Mouse (Mus musculus) erythroid progenitor cell, adult 5-6 weeks (primary cell): ENCODE data around the gene Gm11011. TPM values are rescaled to one million over a fixed set of nuclear protein-coding genes. Genes with fewer than 3 reads are reported as not detected.
"Not testable (repeated sequence)": the region's sequence is repeated elsewhere in the genome, so short reads cannot be mapped to it uniquely, and the experiment has no call there.

Experiments used
- ATAC-seq: replicated peaks from 2 replicates; pipeline ENCODE4 v1.8.0; 2016; ENCODE audit warnings: moderate number of reproducible peaks, mild to moderate bottlenecking, moderate TSS enrichment, inconsistent platforms; ENCODE audit not compliant: poor library complexity, low FRiP score, severe bottlenecking
- total RNA-seq, 2 experiments: library from RNA; stranded (forward) in 1 of 2; stranded (reverse) in 1 of 2; fragments of 150-400 nt in 1 of 2; fragments of 186-747, 209-891 nt in 1 of 2; gene quantifications; 2 replicates each; pipeline versions ENCODE4 v1.2.3 to v1.2.4; 2015 to 2017; ENCODE audit warnings: low replicate concordance in 2 of 2

Gm11011 gene
- total RNA-seq (2015; ENCODE audit: low replicate concordance), result not detected in 2 replicates
- total RNA-seq (2017; ENCODE audit: low replicate concordance), result not detected in 2 replicates

DNA sequence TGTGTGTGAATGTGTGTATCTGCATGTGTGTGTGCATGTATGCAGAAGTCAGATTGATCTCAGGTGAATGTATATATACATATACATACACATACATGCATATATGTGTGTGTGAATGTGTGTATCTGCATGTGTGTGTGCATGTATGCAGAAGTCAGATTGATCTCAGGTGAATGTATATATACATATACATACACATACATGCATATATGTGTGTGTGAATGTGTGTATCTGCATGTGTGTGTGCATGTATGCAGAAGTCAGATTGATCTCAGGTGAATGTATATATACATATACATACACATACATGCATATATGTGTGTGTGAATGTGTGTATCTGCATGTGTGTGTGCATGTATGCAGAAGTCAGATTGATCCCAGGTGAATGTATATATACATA is at the start of gene Gm11011:
Gene Gm11011 (minus strand): TSS at position 101 of the 400 bp plus-strand sequence.
- not testable (repeated sequence) for ATAC-seq

DNA sequence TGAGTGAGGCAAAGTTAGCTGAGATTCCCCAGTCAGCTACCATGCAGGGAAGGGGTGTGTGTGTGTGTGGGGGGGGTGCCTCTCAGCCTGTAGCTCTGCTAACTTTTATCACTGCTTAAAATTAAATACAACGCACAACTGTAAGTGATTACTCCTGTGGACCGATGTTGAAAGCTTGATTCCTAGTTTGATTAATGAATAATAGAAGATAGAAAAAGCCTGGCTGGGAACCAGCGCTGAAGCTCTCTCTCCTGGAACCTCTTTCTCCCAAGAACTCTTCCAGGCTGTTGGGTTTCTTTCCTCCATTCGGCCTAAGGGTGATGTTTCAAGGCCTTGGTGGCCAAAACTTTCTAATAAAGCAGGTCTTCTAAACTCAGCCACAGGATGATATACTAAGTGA is 48.9 kb upstream of the Gm11011 start:
- ATAC-seq, result no peak

DNA sequence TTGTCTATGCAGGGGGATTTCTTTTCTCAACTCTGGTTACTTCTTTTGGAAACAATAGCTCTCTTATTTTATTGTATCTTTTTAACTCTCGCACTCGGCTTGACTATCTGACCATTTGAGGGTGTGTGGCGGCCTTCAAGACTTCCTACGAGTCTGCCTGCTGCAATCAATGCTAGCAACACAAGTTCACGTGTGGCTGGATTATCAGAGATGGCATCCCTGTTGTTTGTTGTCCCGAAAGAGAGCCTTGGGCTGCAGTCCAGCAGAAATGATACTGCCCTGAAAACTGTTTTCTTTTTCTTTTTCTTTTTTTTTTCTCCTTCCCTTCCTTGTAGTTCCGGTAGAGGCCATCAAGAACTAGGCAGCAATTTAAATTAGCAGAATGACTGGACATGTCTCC is 47.9 kb upstream of the Gm11011 start:
- no peak for ATAC-seq

DNA sequence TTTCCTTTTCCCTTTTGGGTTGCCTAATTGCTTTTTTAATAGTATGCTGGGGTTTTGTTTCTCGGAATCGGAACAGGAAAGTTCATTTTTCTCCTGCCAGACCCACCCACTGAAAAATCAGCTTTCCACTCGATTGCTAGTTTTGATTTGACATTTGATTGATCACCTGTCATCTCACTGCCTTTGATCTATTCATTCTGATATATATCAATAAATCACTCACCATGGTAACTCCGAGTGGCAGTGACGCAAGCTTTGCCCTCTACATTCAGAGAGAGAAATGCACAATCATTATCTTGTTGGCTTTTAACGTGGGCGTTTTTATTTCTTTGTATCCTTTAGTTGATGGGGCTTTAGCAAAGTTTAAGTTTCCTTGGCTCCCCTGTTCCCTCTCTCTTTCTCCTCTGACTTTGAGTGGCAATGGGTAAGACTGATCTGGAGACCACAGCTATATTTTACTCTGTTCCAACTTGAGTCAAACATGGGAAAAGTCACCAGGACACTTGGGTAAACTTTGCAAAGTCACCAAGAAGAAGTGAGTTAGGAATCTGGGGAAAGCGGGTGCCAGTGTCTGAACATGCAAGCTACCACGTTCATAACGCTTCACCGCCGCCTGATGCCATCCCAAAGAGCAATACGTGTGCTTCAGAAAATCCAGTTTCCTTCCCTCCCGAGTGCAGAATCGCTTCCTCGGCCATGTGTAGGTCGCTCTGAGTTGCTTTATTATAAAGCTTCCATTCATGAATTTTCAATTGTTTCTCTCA is 47.3 kb upstream of the Gm11011 start:
- ATAC-seq, result no peak

DNA sequence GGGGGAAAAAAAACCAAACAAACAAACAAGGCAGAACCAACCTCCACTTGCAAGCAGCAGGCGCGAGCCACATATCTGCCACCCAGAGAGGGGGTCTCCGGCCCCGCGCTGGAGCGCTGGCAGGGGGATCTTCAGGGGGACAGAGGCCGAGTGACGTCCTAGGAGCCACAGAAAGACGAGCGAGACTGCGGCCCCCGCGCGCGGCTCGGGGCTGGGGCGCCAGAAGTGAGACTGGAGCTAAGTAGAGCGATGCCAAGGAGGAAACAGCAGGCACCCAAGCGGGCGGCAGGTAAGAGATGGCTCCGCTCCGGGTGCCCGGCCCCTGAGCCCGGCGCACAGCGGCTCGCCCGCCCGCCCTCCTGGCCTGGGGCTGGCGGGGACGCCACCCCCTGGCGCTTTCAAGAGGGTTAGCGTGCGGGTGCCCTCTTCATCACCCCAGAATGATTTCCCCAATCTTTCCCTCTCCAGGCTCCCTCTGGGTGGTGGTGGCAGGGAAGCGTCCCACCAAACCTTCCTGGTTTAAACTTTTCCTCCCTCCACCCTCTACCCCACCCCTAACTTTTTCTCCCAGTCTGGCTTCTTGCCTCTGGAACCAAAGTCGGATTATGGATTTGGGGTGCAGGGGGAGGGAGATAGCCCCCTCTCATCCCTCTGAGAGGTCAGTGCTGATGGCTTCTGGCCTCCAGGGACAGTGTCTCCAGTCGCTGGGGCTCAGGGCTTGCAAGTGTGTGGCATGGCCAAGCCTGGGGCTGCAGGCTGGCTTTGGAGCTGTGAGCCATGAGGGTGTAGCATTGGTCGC is 46.1 kb upstream of the Gm11011 start:
- no peak for ATAC-seq

DNA sequence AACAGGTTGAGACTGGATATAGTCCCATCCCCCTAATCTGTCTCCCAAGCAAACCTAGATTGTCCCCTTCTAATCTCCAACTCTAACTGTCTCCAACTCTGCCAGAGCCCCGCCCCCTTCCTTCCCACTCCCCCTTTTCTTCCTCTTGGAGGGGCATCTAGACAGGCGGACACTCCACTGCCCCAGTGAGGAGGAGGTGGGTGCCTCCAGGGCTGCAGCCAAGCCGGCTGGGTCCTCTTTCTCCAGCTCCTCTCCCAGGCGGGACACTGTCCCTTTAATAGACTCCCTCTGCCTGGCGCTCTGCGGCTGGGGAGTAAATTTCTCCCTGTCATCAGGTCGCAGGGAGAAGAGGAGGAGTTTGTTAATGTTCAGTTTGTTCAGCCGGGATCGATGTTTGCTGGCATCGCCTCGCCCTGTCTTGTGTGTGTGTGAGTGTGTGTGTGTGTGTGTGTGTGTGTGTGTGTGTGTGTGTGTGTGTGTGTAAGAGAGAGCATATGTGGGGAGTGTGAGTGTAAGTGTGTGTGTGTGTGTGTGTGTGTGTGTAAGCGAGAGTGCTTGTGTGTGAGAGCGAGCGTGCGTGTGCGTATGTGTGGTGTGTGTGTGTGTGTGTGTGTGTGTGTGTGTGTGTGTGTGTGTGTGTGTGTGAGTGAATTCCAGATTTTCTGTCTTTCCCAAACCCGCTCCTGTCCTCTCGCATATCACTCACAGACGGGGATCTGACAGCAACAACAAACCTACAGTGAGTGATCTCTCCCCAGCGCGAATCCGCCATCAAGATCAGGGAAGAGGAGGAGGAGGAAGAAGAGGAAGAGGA is 45.0 kb upstream of the Gm11011 start, which contains the start of gene Tshz2:
Gene Tshz2 (plus strand): TSS at position 676 of the 814 bp plus-strand sequence.
- ATAC-seq, result no peak

DNA sequence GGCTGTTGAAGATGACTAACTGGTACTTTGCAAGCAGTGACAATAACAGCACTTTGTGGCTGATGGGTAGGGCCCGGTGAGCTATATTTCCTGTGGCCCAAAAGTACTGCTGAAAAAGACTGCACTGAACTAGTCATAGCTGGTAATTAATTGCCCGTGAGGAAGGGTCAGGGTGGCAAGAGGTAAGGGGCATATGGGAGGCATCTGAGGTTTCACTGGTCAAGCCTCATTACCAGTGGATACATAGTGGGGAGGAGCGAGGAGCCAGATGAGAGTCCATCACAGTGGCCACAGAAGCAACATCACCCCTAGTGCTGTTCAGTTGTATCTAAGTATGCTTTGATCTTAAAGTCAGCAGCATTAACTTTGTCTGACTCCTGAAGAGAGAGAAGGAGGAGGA is 42.5 kb upstream of the Gm11011 start:
- no peak for ATAC-seq

DNA sequence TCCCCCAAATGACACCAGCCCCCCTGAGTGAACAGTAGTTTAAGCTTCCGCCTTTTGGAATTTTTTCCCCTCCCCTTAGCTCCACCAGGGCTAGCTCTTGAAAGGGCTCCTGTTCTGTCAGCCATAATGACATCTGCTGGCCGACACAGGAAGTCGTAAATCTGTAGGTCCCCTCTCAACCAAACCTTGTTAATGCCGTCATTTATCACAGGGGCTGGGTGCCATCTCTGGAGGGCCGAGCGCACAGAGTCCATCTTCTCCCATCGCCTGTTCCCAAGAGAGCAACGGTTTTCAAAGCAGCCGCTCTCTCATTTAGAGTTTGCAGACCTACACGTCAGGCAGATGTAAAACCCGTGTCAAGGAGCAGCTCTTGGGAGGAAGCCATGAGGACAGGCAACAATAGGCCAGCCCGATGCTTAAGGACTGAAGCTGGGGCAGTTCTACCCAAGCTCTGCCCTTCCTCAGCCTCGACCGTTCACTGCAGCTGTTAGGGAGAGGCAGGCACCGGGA is 33.7 kb upstream of the Gm11011 start:
- ATAC-seq, result no peak

DNA sequence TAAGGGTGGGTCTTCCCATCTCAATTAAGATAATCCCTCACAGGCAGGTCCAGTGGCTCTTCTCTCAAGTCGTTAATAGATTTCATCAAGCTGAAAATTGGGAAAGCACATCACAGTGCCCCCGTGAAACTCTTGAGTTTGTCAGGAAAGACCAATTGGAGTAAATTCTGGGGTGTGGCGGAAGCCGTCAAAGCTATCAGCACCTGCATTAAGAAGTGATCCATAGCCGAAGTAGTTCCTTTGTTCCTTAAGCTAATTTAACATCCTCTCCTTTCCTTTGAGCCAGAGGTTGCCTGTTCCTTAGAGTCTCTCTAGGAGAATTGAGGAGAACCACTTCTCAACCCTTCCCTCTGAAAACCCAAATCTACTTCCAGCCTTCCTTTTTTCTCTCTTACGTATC is 28.5 kb upstream of the Gm11011 start:
- ATAC-seq, result no peak

DNA sequence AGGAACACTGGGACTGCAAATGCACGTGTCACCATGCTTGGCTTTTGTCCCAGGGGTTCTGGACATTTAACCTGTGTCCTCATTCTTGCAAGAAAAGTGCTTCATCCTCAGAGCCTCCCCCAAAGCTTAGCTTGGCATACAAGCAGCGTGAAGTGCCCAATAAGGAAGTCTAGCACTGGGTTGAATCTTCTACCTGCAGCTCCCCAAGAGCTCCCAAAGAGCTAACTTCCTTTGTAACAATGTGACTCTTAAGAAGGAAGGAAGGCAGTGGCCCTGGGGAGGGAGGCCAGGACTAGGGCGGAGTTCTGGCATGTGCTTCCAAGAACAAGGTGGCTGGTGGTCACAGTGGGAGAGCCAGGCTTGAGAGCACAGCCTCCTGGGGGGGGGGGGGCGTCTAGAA is 27.1 kb upstream of the Gm11011 start:
- ATAC-seq, result no peak

DNA sequence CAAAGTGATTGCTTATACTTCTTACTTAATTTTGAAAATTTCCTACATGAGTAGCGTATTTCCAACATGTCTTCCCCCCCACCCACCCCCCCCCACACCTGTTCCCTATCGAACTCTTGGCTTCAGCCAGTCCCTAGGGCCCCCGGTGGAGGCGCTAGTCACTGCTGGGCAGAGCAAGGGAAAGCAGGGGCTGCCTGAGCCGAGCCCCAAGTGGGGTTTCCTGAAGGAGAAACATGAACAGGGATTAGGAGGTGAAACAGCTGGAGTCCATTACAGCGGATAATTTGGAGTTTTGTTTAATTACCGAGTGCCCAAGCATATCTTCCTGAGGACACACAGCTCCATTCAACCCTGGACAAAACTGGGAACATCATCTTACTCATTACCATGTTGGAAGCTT is 24.0 kb upstream of the Gm11011 start:
- ATAC-seq, result no peak

DNA sequence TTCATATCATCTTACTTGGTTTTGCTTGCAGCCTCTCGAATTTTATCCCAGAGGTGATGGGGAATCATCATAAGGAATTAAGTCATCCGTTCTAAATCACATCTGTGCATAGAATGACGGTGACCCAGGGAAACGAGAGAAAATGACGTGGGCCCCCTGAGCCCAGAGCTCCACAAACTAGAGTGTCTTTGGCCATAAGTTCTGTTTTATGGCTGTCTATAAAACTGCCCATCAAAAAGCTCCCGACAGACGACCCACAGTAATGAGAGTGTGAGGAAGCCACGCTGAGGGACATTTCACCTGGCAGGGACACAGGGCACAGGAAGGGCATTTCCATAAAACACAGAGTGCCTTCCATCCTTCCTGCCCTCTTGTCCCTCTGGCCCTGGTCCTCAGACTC is 23.3 kb upstream of the Gm11011 start:
- no peak for ATAC-seq

DNA sequence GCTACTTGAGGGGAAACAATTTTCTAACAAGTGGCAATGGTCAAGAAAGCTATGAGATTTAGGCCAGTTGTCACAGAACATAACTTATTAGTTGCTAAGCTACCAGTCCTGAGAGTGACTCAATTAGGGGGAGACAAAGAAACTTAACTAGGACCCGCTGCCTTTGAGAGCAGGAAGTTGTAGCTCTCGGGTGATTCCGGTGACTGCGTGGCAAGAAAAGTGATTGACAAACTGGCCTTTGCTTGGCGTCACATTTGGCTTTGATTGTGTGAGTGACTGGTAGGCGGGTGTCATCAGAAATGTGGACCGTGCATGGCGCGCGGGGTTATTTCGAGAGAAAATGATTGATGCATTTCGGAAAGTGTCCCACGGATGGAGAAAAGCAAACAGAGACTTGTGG is 22.4 kb upstream of the Gm11011 start:
- ATAC-seq, result no peak

DNA sequence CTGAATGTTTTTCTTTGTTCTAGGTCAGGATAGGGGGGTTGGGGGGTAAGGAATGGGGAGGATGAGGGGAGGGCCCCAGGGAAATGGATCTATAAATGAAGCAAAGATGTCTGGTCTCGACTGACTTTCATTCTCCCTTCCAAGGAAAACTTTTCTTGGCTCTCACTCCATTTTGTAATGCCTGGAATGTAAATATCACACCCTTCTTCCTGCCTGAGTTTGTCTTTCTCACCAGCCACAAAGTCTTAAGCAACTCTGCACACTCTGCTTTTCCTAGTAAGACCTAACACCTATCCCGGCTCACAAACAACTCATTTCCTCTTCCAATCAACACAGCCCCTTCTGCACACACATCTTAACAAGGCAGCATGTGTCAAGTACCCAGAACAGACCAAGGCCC is 20.2 kb upstream of the Gm11011 start:
- ATAC-seq, result no peak

DNA sequence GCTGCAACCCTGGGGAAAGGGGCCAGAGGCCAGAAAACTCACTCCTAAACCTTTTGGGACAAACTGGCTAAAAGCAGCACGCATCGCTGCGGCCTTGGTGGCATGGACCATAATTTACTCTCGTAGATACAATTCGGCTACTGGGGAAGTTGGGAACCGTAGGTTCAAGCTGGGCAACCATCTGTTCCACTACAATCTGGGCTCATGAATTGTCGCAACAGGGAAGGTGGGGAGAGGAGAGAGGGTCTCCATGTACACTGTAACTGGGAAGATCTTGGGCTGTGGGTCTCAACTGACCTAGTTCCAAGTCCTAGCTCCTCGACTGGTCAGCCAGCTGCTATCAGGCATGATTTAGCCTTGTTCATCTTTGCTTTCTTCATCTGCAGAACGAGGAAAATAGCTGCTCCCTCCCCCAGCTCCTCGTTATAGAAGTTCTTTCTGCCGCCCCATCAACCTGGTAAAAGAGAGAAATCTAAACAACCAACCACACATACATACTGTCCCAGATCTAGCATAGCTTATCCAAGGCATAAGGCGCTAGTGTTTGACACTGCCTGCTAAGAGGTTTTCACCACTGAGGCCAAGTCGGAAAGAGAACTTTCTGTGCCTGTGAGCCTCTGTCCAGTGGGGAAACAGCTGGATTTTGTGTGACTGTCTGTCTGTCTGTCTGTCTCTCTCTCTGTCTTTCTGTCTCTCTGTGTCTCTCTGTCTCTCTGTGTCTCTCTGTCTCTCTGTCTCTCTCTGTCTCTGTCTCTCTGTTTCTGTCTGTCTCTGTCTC is 19.5 kb upstream of the Gm11011 start:
- ATAC-seq, result no peak

DNA sequence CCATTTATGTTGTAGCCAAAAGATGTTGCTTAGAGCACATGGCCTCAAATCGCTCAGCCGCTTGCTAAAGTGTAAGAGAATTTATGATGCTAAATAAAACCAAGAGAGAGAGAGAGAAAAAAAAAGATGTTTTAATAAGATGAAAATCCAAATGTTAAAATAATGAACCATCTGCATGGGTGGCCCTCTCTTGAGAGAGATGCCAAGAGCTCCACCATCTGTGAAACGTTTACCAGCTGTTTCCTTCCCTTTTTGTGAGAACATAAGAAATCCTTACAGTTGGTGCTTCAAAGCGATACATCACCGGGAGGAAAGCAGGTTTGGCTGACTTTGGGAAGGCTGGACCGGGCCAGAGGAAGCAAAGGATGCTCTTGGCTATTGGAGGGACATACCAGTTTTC is 12.6 kb upstream of the Gm11011 start:
- ATAC-seq, result no peak

DNA sequence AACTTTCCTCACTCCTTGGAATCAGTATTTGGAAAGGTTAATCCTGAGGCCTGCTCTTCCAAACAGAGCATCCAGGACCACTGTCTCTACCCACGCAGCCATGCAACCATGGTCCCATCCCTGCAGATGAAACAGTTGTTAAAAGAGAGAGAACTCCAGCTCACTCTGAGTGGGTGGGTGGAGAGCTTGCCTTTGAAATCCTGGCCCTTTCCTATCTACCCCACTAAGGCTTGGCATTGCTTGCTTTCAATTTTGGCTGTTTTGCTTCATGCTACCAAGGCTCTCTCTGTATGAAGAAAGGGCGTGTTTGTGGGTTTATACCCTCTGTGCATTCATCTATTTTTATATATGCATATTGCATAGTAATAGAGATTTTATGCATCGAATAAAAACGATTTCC is 12.0 kb upstream of the Gm11011 start:
- ATAC-seq, result no peak

DNA sequence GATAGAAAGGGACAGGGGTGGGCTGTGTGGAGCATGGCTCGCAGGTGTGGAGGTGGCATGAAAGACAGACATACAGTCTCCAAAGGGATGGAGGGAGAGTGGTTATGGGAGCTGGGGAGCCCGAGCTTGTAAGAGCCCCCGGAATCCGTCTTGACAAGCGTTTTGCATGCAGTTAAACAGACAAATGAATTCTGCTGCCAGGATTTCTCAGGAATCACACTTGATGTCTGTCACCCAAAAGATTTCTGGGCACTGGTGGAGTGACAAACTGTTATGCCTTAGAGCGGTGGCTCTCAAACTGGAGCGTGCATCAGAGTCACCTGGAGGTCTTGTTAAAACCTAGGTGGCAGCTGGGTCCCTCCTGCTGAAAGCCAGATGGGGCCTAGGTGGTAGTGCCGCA is 10.4 kb upstream of the Gm11011 start:
- no peak for ATAC-seq

DNA sequence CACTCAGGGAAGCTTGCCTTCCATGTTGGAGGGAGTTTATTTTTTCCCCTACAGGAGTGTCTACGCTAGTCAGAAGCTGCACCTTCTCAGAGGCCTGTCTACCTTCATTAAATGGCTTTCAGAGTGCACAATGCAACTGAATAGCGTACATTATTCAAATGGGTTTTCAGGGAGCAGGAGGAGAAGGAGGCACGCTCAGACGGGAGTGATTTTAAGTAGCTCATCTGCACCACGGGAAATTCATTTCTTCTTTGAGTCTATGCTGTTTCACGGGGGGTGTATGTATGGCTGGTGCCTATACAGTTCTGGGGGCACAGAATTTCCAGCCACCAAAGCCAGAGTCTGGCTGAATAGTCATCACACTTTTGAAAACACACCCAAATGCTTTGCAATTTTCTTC is 9.8 kb upstream of the Gm11011 start:
- no peak for ATAC-seq
